Mouse (Mus musculus) CH12F3 (cell line): ENCODE data around the gene Kctd19.

Experiments
- in situ Hi-C: fragments of 300-500 bp; cut with MboI; formaldehyde crosslinking; loops from 2 replicates; pipeline ENCODE4 v1.14.3; 2020; ENCODE audit warnings: low sequenced_read_pairs

The Kctd19 gene

GRCm38 (mm10) chr8:105413391-105413790 lies at the start of gene Kctd19, which contains the start of gene Lrrc36:
Kctd19 (minus strand) TSS chr8:105413502.
Lrrc36 (plus strand) TSS chr8:105413571.
- in situ Hi-C loops: no loop called here

GRCm38 (mm10) chr8:105461085-105461803 lies 47.9 kb upstream of the Kctd19 start:
- in situ Hi-C loops: no loop called here

DNA sequence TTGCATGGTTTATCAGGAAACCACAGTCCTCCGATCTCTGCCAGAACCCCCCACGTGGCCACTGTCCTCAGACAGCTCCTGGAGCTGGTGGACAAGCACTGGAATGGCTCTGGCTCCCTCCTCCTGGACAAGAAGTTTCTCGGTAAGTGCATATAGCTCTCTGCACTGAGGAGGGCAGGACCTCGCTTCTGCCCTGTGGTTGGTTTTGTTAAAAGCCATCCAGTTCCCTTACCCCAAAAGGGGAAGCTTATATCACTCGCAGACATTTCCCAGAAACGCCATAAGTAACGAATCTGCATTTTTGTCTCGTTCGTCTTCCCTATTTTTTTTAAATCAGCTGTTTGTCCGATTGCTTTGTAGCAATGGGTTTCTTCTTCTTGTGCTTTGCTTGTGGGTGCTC lies 41.9 kb upstream of the Kctd19 start:
- in situ Hi-C loops: no loop called here

GRCm38 (mm10) chr8:105454088-105454487 lies 40.8 kb upstream of the Kctd19 start:
- in situ Hi-C loops: no loop called here

- in situ Hi-C loops: no loop called here
Observed at GRCm38 (mm10) chr8:105453296-105453695, 40.0 kb upstream of the Kctd19 start.

GRCm38 (mm10) chr8:105451903-105452603 lies 38.8 kb upstream of the Kctd19 start:
- in situ Hi-C loops: no loop called here

- in situ Hi-C loops: no loop called here
Observed at GRCm38 (mm10) chr8:105450977-105451376, 37.7 kb upstream of the Kctd19 start.

DNA sequence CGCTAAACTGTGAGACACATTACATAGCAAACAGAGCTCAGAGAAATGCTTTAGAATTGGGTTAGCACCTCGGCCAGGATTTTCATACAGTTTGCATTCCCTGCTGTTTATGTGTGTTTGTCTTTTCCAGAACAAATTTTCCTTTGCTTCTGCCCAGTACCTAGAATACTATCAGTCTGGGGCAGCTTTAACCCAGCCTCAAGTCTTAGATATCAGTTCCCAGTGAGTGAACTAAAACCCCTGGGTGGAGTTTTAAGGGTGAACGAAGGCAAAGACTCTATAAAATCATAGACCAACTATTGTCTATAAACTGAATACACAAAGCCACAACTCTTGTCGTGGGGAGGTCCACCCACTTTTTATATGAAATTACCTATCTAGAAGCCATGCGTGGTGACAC lies 35.3 kb upstream of the Kctd19 start:
- in situ Hi-C loops: no loop called here

DNA sequence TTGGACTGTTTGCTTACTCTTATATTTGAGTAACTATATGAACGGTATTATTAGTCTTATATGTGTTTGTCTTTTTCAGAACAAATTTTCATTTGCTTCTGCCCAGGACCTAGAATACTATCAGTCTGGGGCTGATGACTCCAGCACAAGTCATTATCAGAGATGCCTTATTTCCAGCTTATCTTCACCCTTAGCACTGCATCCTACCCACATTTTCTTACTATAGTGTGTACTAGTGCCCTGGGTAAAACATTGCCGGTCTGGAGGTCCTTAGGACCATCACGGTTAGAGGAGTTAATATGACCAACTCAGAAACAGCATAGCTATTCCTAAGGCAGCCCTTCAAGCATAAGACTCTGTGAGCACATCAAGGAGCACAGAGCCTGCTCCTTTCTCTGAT lies 34.9 kb upstream of the Kctd19 start:
- in situ Hi-C loops: no loop called here

GRCm38 (mm10) chr8:105446127-105446552 lies 32.8 kb upstream of the Kctd19 start:
- in situ Hi-C loops: no loop called here

- in situ Hi-C loops: no loop called here
Observed at GRCm38 (mm10) chr8:105445296-105446126, 32.2 kb upstream of the Kctd19 start.

- in situ Hi-C loops: no loop called here
Observed at GRCm38 (mm10) chr8:105442661-105443060, 29.4 kb upstream of the Kctd19 start.

DNA sequence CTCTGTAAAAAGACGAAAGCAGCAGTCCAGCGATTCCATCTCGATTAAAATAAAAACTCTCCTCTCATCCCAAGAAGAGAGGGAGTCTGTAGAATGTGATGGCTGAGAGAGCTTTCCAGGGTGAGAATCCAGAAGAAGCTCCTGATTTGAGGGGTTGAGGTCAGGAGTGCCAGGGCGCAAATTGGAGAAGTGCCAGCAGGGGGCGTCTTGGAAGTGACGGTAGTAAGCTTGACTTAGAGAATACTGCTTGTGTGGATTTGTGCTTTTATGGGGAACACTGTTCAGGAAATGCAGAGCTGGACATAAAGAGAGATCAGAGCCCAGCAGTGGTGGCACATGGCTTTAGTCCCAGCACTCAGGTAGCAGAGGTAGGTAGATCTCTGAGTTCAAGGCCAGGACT lies 28.1 kb upstream of the Kctd19 start:
- in situ Hi-C loops: no loop called here

GRCm38 (mm10) chr8:105438865-105439264 lies 25.6 kb upstream of the Kctd19 start:
- in situ Hi-C loops: no loop called here

DNA sequence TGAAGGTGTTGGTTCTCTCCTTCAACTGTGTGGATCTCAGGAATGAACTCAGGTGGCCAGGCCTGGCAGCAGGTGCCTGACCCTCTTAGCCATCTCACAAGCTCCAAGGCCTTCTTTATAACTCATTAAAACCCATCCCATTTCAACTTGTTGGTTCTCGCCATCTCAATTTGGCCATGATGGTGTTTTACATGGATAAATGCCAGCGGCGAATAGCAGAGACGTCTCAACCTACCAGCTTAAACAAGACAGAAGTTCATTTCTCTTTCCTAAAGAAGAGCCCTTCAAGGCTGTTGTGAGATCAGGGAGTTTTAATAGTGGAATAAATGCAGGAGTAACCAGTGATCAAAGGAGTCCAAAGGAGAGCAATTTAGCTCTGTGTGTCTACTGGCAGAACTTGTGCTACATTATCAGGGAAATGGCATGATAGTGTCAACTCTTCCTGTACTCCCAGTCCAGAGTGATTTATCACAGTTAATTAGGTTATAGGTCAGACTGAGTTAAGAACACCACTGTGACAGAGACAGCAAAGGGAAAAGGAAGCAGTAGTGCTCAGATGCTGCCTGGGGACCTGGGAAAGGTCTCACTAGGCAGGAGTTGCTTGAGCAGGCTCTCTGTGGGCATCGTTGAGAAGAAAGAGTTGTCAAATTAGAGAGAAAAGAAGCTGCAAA lies 23.9 kb upstream of the Kctd19 start:
- in situ Hi-C loops: no loop called here

DNA sequence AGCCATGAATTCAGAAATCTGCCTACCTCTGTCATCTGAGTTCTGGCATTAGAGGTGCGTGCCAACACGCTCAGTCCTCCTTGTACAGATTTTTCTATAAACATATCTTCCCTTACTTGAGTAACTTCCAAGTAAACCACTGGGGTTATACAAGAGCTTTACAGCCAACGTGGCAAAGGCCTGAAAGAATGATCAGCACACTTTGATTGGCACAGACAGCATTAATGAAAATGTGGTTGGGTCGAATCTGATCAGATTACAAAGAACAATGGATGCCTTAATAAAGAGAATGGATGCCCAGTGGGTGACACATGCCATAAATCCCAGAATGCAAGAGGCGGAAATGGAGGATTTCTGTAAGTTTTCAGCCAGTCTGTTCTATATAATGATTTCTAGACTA lies 22.9 kb upstream of the Kctd19 start:
- in situ Hi-C loops: no loop called here

- in situ Hi-C loops: no loop called here
Observed at GRCm38 (mm10) chr8:105434136-105434535, 20.8 kb upstream of the Kctd19 start.

- in situ Hi-C loops: no loop called here
Observed at GRCm38 (mm10) chr8:105433511-105433910, 20.2 kb upstream of the Kctd19 start.

GRCm38 (mm10) chr8:105433021-105433420 lies 19.7 kb upstream of the Kctd19 start:
- in situ Hi-C loops: no loop called here

- in situ Hi-C loops: no loop called here
Observed at GRCm38 (mm10) chr8:105431743-105432515, 18.6 kb upstream of the Kctd19 start.
